Mouse (Mus musculus) bone marrow macrophage, adult 2 months (primary cell): Measurements from ENCODE around the gene 1700066M21Rik.

Source experiments
- CTCF ChIP-seq: IDR thresholded peaks from 2 replicates; pipeline ENCODE4 v1.5.1; 2012; ENCODE audit warnings: low read depth, mild to moderate bottlenecking, low read length, moderate library complexity
- POLR2A ChIP-seq: IDR thresholded peaks from 2 replicates; pipeline ENCODE4 v1.6.1; 2012; ENCODE audit warnings: mild to moderate bottlenecking, low read depth, low read length, borderline replicate concordance

DNA sequence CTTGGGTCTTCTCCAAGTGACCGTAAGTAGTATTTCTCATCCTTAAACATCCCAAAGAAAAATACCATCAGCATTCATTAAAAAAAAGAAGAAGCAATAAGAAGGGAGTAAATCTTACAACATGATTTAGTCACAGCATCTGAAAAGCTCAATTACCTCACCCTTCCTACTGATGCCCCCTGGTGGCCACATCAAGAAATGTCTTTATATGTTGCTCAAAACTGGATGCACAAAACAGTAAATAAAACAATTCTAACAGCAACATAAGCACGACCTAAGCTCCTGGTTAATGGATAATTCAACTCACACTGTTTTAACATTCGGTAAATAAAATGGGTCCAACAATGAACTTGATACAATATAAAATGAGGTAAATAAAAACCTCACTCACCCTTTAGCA is 16.6 kb downstream of the 1700066M21Rik start:
- TF ChIP-seq POLR2A (no peak), CTCF (no peak)
